Mouse (Mus musculus) hindbrain, embryonic 11.5 days (tissue): ENCODE measurements around the gene Epgn. TPM values are rescaled to one million over a fixed set of nuclear protein-coding genes. Genes with fewer than 3 reads are reported as not detected.

Experiments
- ATAC-seq: fragments of 200-750 bp; cut with Nextera tagmentation; 2 replicates; pipeline ENCODE4 v1.8.0; 2017; ENCODE audit warnings: mild to moderate bottlenecking, moderate TSS enrichment, moderate library complexity; ENCODE audit not compliant: low FRiP score
- DNase-seq: peaks from one replicate; pipeline ENCODE4 v3.0.0-alpha.2; 2015; ENCODE audit warnings: low spot score
- H3K27ac ChIP-seq: fragments of 300-500 bp; sonication (generic); 2 replicates; pipeline ENCODE4 v1.5.1; 2014; ENCODE audit warnings: mild to moderate bottlenecking, low read depth, low read length
- H3K27me3 ChIP-seq: fragments of 300-500 bp; sonication (generic); 2 replicates; pipeline ENCODE4 v1.6.1; 2014; ENCODE audit warnings: mild to moderate bottlenecking, low read length, moderate library complexity, mixed read lengths; ENCODE audit not compliant: control insufficient read depth, insufficient read depth
- H3K36me3 ChIP-seq: fragments of 300-500 bp; sonication (generic); 2 replicates; pipeline ENCODE4 v1.6.1; 2014; ENCODE audit warnings: mild to moderate bottlenecking, low read length, moderate library complexity, mixed read lengths; ENCODE audit not compliant: control insufficient read depth, insufficient read depth
- H3K4me1 ChIP-seq: fragments of 300-500 bp; sonication (generic); replicated peaks from 2 replicates; pipeline ENCODE4 v1.6.1; 2014; ENCODE audit warnings: low read length, mixed read lengths; ENCODE audit not compliant: control insufficient read depth, insufficient read depth
- H3K4me2 ChIP-seq: fragments of 300-500 bp; sonication (generic); replicated peaks from 2 replicates; pipeline ENCODE4 v1.6.1; 2014; ENCODE audit warnings: mild to moderate bottlenecking, low read depth, low read length
- H3K4me3 ChIP-seq: fragments of 300-500 bp; sonication (generic); 2 replicates; pipeline ENCODE4 v1.5.1; 2014; ENCODE audit warnings: low read depth, low read length
- H3K9ac ChIP-seq: fragments of 300-500 bp; sonication (generic); 2 replicates; pipeline ENCODE4 v1.6.1; 2014; ENCODE audit warnings: low read depth, low read length
- H3K9me3 ChIP-seq: fragments of 300-500 bp; sonication (generic); 2 replicates; pipeline ENCODE4 v1.6.1; 2016; ENCODE audit warnings: low read length; ENCODE audit not compliant: control insufficient read depth
- WGBS: fragments of 180-500 bp; shearing (Covaris S2); extraction: QIAGEN DNeasy Blood & Tissue Kit; methylation state at CpG from one replicate; pipeline ENCODE4 v1.1.7; 2014; 5-methylcytosine and 5-hydroxymethylcytosine counted together
- polyA plus RNA-seq: library from polyadenylated mRNA; unstranded; fragments of >200 nt; fragmentation: Nextera tagmentation; extraction: Ambion mirVana; gene quantifications from 2 replicates; pipeline ENCODE4 v1.2.1, GENCODE M21; 2014

The Epgn gene
- polyA plus RNA-seq, 1 experiment from 2014 or later = 0.09 TPM

DNA sequence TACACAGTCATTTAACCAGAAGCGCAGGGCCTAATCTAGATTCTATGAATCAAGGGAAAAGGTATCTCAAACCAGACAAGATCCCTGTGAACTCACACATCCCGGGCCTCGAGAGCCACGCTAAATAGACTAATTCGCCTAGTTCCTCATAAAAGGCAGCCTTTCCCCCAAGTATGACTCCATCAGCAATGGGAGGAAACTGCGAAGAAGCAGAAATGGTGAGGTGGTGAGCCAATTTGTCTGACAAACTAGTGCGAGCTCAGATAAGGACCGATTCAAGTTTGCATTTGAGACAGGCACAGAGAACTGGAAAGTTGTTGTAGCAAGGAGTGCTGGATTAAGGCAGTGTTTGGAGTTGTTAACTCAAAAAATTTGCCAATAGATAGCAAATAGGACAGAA lies 46.4 kb downstream of the Epgn start:
- no peak for ATAC-seq
- Histone ChIP-seq H3K27ac (no peak overlapping the region), H3K36me3 (no peaks in the 10 kb centered on the region), H3K4me1 (no peaks in the 10 kb centered on the region; the same call in 1 of the 2 replicates), H3K4me2 (no peak overlapping the region), H3K27me3 (no peaks in the 10 kb centered on the region; the same call in 1 of the 2 replicates), H3K9me3 (no peaks in the 10 kb centered on the region), H3K4me3 (no peak overlapping the region), H3K9ac (no peak overlapping the region)
- DNase-seq = no peak
- 85% methylated on average over 8 of the region's 8 CpGs for WGBS

DNA sequence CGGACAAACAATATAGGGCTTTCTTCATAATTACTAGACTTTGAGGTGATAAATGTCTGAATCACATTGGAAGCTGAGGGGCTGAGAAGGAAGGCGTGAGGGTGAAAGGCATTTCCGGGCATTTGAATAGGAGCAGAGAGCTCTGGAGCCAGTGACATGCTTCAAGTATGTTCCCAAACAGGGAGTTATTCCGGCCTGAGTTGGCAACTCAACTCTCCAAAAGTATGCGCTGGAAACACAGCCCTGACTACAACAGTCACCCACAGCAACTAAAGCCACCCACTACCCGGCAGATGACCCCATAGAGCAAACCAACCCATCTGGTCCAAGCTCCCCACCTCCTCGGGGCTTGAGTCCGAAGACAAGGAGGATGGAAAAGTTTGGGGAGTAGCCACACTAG lies 46.8 kb downstream of the Epgn start:
- H3K36me3 ChIP-seq = no peaks in the 10 kb centered on the region
- ATAC-seq (peak; percentile 38; the same call in 1 of the 2 replicates), DNase-seq (peak; percentile 11)
- H3K27ac ChIP-seq = no peak overlapping the region
- WGBS = 50% methylated on average over 8 of the region's 8 CpGs
- H3K4me1 ChIP-seq = no peaks in the 10 kb centered on the region; the same call in 1 of the 2 replicates
- H3K4me3 ChIP-seq = peak overlapping the region; percentile 27; the same call in 1 of the 2 replicates
- H3K4me2 ChIP-seq = peak overlapping the region; percentile 54
- H3K9me3 ChIP-seq = no peaks in the 10 kb centered on the region
- no peak overlapping the region for H3K9ac ChIP-seq
- H3K27me3 ChIP-seq = no peaks in the 10 kb centered on the region; the same call in 1 of the 2 replicates

DNA sequence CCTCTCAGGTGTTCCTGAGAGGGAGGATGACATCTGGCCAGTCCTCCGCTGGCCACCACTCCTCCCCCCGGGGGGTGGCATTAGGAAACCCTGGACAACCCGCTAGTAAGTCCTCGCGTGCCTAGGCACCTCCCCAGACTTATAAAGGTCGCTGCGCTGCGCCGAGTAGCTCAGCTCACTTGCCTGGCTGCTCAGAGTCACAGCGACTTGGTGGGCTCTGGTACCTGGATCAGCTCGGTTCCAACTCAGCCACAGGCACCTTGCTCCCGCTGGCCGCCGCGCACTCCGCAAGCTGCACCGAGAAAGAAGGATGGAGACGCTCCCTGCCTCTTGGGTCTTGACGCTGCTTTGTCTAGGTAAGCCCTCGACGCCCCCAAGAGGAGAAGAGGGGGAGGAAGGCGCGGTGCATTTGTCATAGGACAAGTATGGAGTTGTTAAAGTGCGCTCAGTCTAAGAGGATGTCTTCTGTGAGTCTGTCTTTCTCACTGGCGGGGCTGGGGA lies 47.2 kb downstream of the Epgn start, which contains the start of gene Ereg:
Ereg (plus strand) TSS at position 173 of the 501 bp plus-strand sequence.
- ATAC-seq (peak; percentile 75), DNase-seq (peak; percentile 43)
- Histone ChIP-seq H3K9me3 (no peaks in the 10 kb centered on the region), H3K9ac (0 out of 2 replicates have a peak within 1 kb of the TSS, but pooled peaks have one; percentile 1), H3K4me2 (peak within 1 kb of the TSS; percentile 54), H3K27ac (no peak within 1 kb of the TSS), H3K4me1 (no peaks in the 10 kb centered on the region; the same call in 1 of the 2 replicates), H3K4me3 (peak within 1 kb of the TSS; percentile 27), H3K36me3 (no peaks in the 10 kb centered on the region), H3K27me3 (no peaks in the 10 kb centered on the region; the same call in 1 of the 2 replicates)
- WGBS = 2% methylated on average over 25 of the region's 25 CpGs

DNA sequence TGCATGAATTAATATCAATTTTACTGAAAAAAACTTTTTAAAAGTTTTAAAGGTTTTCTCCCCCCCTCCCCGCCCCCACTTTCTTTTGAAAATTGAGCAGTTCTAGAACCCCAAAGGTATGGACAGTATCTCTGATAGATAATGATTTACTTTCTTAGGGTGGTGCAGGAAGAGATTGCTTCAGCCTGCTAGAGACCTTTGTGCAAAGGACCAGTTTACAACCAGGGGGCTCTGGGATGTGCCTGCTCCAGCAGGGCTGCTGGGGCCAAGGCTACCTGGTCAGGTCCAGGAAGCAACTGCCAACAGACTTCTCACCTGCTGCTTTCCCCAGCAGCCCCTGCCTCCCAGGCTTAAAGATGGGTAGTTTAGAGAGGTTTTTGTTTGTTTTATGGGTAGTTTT lies 47.8 kb downstream of the Epgn start:
- Histone ChIP-seq H3K4me1 (no peaks in the 10 kb centered on the region; the same call in 1 of the 2 replicates), H3K27ac (no peak overlapping the region), H3K9me3 (no peaks in the 10 kb centered on the region), H3K27me3 (no peaks in the 10 kb centered on the region; the same call in 1 of the 2 replicates), H3K4me2 (no peak overlapping the region), H3K4me3 (no peak overlapping the region), H3K9ac (no peak overlapping the region), H3K36me3 (no peaks in the 10 kb centered on the region)
- ATAC-seq (no peak; the same call in 1 of the 2 replicates), DNase-seq (peak; percentile 1)
- 38% methylated on average over 1 of the region's 1 CpGs for WGBS

DNA sequence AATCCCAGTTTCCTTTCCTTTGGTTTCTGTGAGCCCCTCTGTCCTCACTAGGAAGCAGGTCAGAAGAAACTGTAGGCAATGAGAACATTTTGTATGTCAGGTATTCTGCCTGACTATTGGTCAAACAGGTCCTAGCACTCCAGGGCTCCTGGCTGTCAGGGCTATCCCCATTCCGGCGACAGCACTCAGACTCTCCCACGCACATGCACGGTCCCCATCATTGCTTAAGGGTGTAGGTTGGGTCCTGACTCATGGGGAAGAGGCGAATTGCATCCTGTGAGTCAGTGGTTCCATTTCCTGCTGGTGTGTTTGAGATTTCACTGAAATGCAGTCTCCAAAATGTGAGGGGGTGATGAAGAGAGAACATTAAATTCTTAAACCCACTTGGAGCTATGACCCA lies 55.8 kb downstream of the Epgn start:
- Histone ChIP-seq H3K9ac (no peak overlapping the region), H3K27ac (no peak overlapping the region)
- ATAC-seq = no peak

More for the DNA sequence above, 55.8 kb downstream of the Epgn start:
- H3K27me3 ChIP-seq = no peaks in the 10 kb centered on the region
- no peak overlapping the region for H3K4me3 ChIP-seq
- no peak for DNase-seq
- H3K4me2 ChIP-seq = no peak overlapping the region
- no peaks in the 10 kb centered on the region for H3K9me3 ChIP-seq
- no peaks in the 10 kb centered on the region for H3K4me1 ChIP-seq
- no peaks in the 10 kb centered on the region for H3K36me3 ChIP-seq
- 82% methylated on average over 5 of the region's 5 CpGs for WGBS

Other genes starting within 250 kb of the Epgn start
- gene Cxcl3, start 241.4 kb upstream of the Epgn start, polyA plus RNA-seq = 0.17 and 0.45 TPM in 2 replicates
- gene Cxcl15, start 232.9 kb upstream of the Epgn start, polyA plus RNA-seq = 0.07 and 0.11 TPM in 2 replicates
- 0.29 TPM in 1 of 2 replicates, not detected in the other for gene Cxcl1, start 136.2 kb upstream of the Epgn start, polyA plus RNA-seq
- gene Cxcl2, start 123.6 kb upstream of the Epgn start, polyA plus RNA-seq = not detected in 2 replicates
- gene Mthfd2l, start 96.3 kb upstream of the Epgn start, polyA plus RNA-seq = 92.7 and 94.7 TPM in 2 replicates
- gene Ereg, start 47.2 kb downstream of the Epgn start, polyA plus RNA-seq = not detected in 2 replicates
- gene Areg, start 112.1 kb downstream of the Epgn start, polyA plus RNA-seq = 0.20 TPM in 1 of 2 replicates, not detected in the other